In genomic region chr15:64578991-64579390, GRCm38 (mm10) we compare ENCODE assay signal across 15 mouse cellular contexts.
A peak's percentile ranks its signal among the peaks of the same experiment; 100 is the strongest.
DNase-seq lines count a peak whose midpoint lies in the region; ATAC-seq lines count a peak whose summit lies in the region.
"Had no signal": no experiment of that assay in that cellular context is flagged by ENCODE, and none has a peak within 500 bp of the region (broad histone marks: within the 10 kb centered on the region; RNA-seq: fewer than 3 reads in every experiment).

No protein-coding gene starts in this region.

- intact Hi-C loops in left cerebral cortex, postnatal 4 days (cut with DNase I) = no loop called here

- no peaks in the 10 kb centered on the region for H3K27me3 ChIP-seq in embryonic facial prominence, embryonic 11.5 days (ENCODE audit: control insufficient read depth, insufficient read depth, low read length)
- H3K27me3 ChIP-seq in limb, embryonic 10.5 days (ENCODE audit: low read depth, poor library complexity, severe bottlenecking) = 0 out of 2 replicates have a peak, but pooled peaks cover 4% of the 10 kb centered on the region
- H3K27me3 ChIP-seq in neural tube, embryonic 11.5 days (ENCODE audit: control insufficient read depth, insufficient read depth, low read length) = no peaks in the 10 kb centered on the region
- H3K27me3 ChIP-seq in kidney, embryonic 14.5 days (ENCODE audit: control insufficient read depth, insufficient read depth, low read length) = no peaks in the 10 kb centered on the region
- H3K27me3 ChIP-seq: CH12.LX; heart, embryonic 15.5 days; lung, embryonic 15.5 days; midbrain, embryonic 12.5 days had no signal

- no peaks in the 10 kb centered on the region; the same call in 1 of the 2 replicates for H3K4me1 ChIP-seq in embryonic facial prominence, embryonic 11.5 days (ENCODE audit: control insufficient read depth, insufficient read depth, low read length)
- peaks cover 13% of the 10 kb centered on the region for H3K4me1 ChIP-seq in limb, embryonic 10.5 days
- no peaks in the 10 kb centered on the region for H3K4me1 ChIP-seq in neural tube, embryonic 11.5 days (ENCODE audit: control insufficient read depth, insufficient read depth, low read length)
- H3K4me1 ChIP-seq in kidney, embryonic 14.5 days (ENCODE audit: control insufficient read depth, insufficient read depth, low read length) = no peaks in the 10 kb centered on the region
- H3K4me1 ChIP-seq: lung, embryonic 15.5 days; midbrain, embryonic 12.5 days had no signal

- no peaks in the 10 kb centered on the region for H3K9me3 ChIP-seq in embryonic facial prominence, embryonic 11.5 days (replicated peaks; ENCODE audit: control insufficient read depth, low read length)
- no peaks in the 10 kb centered on the region for H3K9me3 ChIP-seq in limb, embryonic 10.5 days (replicated peaks)
- H3K9me3 ChIP-seq in neural tube, embryonic 11.5 days (ENCODE audit: control insufficient read depth, low read length) = no peaks in the 10 kb centered on the region
- H3K9me3 ChIP-seq in kidney, embryonic 14.5 days (ENCODE audit: control insufficient read depth, low read length) = no peaks in the 10 kb centered on the region
- H3K9me3 ChIP-seq: heart, embryonic 15.5 days; lung, embryonic 15.5 days; midbrain, embryonic 12.5 days had no signal

- peak; percentile 84 for DNase-seq in left cerebral cortex, postnatal 4 days
- no peak for DNase-seq in left cerebral cortex, adult 18-20 months (ENCODE audit: low spot score in 2 of 2)
- peak; percentile 72 for DNase-seq in embryonic facial prominence, embryonic 11.5 days (ENCODE audit: low spot score)
- DNase-seq in limb, embryonic 10.5 days (ENCODE audit: low spot score) = peak; percentile 44
- peak; percentile 20 for DNase-seq in neural tube, embryonic 11.5 days (ENCODE audit: low spot score)
- DNase-seq in adrenal gland, postnatal 36 days = no peak
- DNase-seq in urinary bladder, postnatal 14 days (ENCODE audit: low spot score) = no peak
- DNase-seq: adrenal gland, postnatal 10 days; kidney, postnatal 4 days had no signal

- H3K36me3 ChIP-seq in embryonic facial prominence, embryonic 11.5 days (replicated peaks; ENCODE audit: control insufficient read depth, insufficient read depth, low read depth, low read length) = no peaks in the 10 kb centered on the region
- H3K36me3 ChIP-seq in limb, embryonic 10.5 days = no peaks in the 10 kb centered on the region
- no peaks in the 10 kb centered on the region for H3K36me3 ChIP-seq in neural tube, embryonic 11.5 days (ENCODE audit: control insufficient read depth, insufficient read depth, low read length)
- no peaks in the 10 kb centered on the region for H3K36me3 ChIP-seq in kidney, embryonic 14.5 days (ENCODE audit: control insufficient read depth, insufficient read depth, low read length)
- H3K36me3 ChIP-seq: heart, embryonic 15.5 days; lung, embryonic 15.5 days; midbrain, embryonic 12.5 days had no signal

- H3K9ac ChIP-seq in embryonic facial prominence, embryonic 11.5 days (replicated peaks; ENCODE audit: low read length) = no peak overlapping the region
- H3K9ac ChIP-seq in neural tube, embryonic 11.5 days (ENCODE audit: low read length) = no peak overlapping the region
- H3K9ac ChIP-seq in kidney, embryonic 14.5 days (ENCODE audit: low read depth, low read length) = no peak overlapping the region
- H3K9ac ChIP-seq: heart, embryonic 15.5 days; lung, embryonic 15.5 days; midbrain, embryonic 12.5 days had no signal

- no peak overlapping the region for H3K4me3 ChIP-seq in embryonic facial prominence, embryonic 11.5 days (ENCODE audit: low read depth, low read length)
- no peak overlapping the region for H3K4me3 ChIP-seq in limb, embryonic 10.5 days
- H3K4me3 ChIP-seq in neural tube, embryonic 11.5 days (ENCODE audit: low read depth, low read length) = no peak overlapping the region
- no peak overlapping the region for H3K4me3 ChIP-seq in kidney, embryonic 14.5 days (ENCODE audit: low read length)
- H3K4me3 ChIP-seq: heart, embryonic 15.5 days; lung, embryonic 15.5 days; midbrain, embryonic 12.5 days had no signal

- H3K27ac ChIP-seq in embryonic facial prominence, embryonic 11.5 days (replicated peaks; ENCODE audit: low read depth, low read length) = no peak overlapping the region
- H3K27ac ChIP-seq in limb, embryonic 10.5 days = peak overlapping the region; percentile 40
- no peak overlapping the region for H3K27ac ChIP-seq in neural tube, embryonic 11.5 days (ENCODE audit: low read depth, low read length)
- H3K27ac ChIP-seq in kidney, embryonic 14.5 days (ENCODE audit: low read depth, low read length) = no peak overlapping the region
- H3K27ac ChIP-seq: heart, embryonic 15.5 days; lung, embryonic 15.5 days; midbrain, embryonic 12.5 days had no signal

- no peak overlapping the region for H3K4me2 ChIP-seq in embryonic facial prominence, embryonic 11.5 days (ENCODE audit: low read depth, low read length)
- no peak overlapping the region for H3K4me2 ChIP-seq in neural tube, embryonic 11.5 days (ENCODE audit: low read depth)
- H3K4me2 ChIP-seq in kidney, embryonic 14.5 days (replicated peaks; ENCODE audit: low read depth, low read length) = no peak overlapping the region
- H3K4me2 ChIP-seq: heart, embryonic 15.5 days; lung, embryonic 15.5 days; midbrain, embryonic 12.5 days had no signal

- 16% methylated on average over 4 of the region's 4 CpGs for WGBS in embryonic facial prominence, embryonic 11.5 days
- 14% methylated on average over 4 of the region's 4 CpGs for WGBS in limb, embryonic 10.5 days
- 35% methylated on average over 4 of the region's 4 CpGs for WGBS in neural tube, embryonic 11.5 days
- 25% methylated on average over 4 of the region's 4 CpGs for whole genome bisulfite sequencing in kidney, embryonic 14.5 days

- ATAC-seq in embryonic facial prominence, embryonic 11.5 days (replicated peaks; ENCODE audit: insufficient number of reproducible peaks, low FRiP score, low TSS enrichment, low read depth) = peak; percentile 72
- no peak for ATAC-seq in neural tube, embryonic 11.5 days (ENCODE audit: insufficient read depth, low FRiP score, low TSS enrichment)
- no peak for ATAC-seq in kidney, embryonic 14.5 days (ENCODE audit: low FRiP score, low TSS enrichment)
- ATAC-seq: intestine, postnatal 0 days had no signal

Comparison
In these comparisons a context has a peak if more than half of its experiments do, and no peak if none do; other contexts are left out.
1. DNase-seq: peak in left cerebral cortex, postnatal 4 days (single experiment), embryonic facial prominence, embryonic 11.5 days (single experiment), limb, embryonic 10.5 days (single experiment) and neural tube, embryonic 11.5 days (single experiment); none in left cerebral cortex, adult 18-20 months (0 of 2), adrenal gland, postnatal 36 days (0 of 2) and urinary bladder, postnatal 14 days (single experiment).